Mouse (Mus musculus): ENCODE results near the gene Ptms. TPM values are rescaled to one million over a fixed set of nuclear protein-coding genes. Genes with fewer than 3 reads are reported as not detected.

Gene Ptms
- polyA plus RNA-seq, 2 experiments = 29.7 to 109 TPM

DNA sequence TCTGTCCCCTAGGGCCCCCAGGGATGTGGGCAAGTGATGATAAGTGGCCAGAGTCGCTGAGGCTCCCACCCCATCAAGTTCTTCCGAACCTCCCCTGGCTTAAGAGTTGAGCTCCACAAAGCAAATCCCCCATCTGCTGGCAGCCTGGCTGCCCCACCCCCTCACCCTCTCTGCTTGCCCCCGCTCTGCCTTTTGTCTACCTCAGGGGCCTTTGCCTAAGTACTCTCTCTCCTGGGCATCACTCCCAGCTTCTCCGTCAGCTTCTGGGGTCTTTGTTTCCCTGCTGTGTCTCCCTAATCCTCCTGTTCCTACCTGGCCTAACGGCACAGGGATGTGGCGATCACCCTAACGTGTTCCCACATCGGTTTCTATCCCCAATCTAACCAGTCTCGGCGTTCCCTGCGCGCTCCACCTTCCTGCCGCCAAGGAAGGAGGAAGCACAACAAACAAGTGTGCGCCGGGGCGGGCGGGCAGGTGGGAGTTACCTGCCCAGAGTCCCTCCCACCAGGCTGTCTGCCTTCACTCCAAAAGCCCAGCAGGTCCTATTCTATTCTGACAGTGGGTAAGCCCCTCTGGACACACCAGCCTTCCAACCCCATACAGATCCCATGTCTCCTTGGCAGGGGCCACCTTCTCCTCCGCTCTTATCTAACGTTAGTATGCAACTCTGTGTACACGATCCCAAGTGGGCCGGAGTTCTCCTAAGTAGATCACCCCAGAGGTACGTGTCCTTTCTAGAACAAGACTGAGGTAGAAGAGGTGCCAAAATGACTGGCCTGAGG is 4.6 kb downstream of the Ptms start:
- Histone ChIP-seq H3K36me3 (replicated peaks; ENCODE audit: control insufficient read depth, insufficient read depth, low read depth) (no peaks in the 10 kb centered on the region), H3K27ac (no peak overlapping the region), H3K4me3 (ENCODE audit: insufficient read depth in 1 of 2, low read depth in 2 of 2, low read length in 2 of 2) (peak overlapping the region; percentile 64 to 70; a peak in 2 of 4 replicates), H3K9ac (replicated peaks) (0 out of 2 replicates have a peak overlapping the region, but pooled peaks have one; percentile 6), H3K4me1 (replicated peaks; ENCODE audit: control insufficient read depth in 2 of 2, insufficient read depth in 2 of 2, low read length in 1 of 2) (peaks cover 0 to 3% of the 10 kb centered on the region in 2 experiments; a peak in 2 of 4 replicates), H3K9me3 (ENCODE audit: control insufficient read depth, low read length) (no peaks in the 10 kb centered on the region), H3K4me2 (ENCODE audit: low read depth) (peak overlapping the region; percentile 83), H3K27me3 (ENCODE audit: control insufficient read depth, insufficient read depth, low read length) (peaks cover 66% of the 10 kb centered on the region)
- ATAC-seq (ENCODE audit: insufficient read depth) (no peak), DNase-seq (ENCODE audit: low read depth in 3 of 3, low spot score in 3 of 3) (no peak)
- WGBS (ENCODE audit: insufficient replicate concordance) = 36% methylated on average over 22 of the region's 22 CpGs
- TF ChIP-seq EP300 (IDR thresholded peaks at IDR 0.05; ENCODE audit: low read depth) = no peak
- no peak for TF ChIP-seq CTCF (IDR thresholded peaks at IDR 0.05; ENCODE audit: low read depth)

DNA sequence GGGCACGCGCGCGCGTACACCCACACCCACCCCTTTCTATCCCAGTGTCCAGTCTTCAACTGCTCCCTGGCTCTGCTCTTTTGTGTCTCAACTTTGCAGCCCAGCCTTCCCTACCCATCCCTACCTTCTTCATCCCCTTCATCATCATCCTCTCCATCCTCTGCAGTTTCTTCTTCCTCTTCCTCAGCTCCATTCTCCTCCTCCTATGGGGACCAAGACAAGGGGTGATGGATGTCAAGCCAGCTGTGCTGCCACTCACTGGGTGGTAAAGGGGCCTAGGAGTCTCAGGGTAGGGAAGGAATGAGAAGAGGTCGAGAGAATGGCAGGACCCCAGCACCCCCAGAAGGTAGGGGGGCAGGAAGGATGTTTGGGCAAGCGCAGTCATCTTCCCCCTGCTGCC is 5.4 kb downstream of the Ptms start:
- peaks cover 66% of the 10 kb centered on the region for H3K27me3 ChIP-seq (ENCODE audit: control insufficient read depth, insufficient read depth, low read length)
- H3K9ac ChIP-seq (replicated peaks) = no peak overlapping the region
- H3K27ac ChIP-seq = no peak overlapping the region
- no peak for DNase-seq (ENCODE audit: low read depth in 3 of 3, low spot score in 3 of 3)
- H3K4me2 ChIP-seq (ENCODE audit: low read depth) = no peak overlapping the region
- TF ChIP-seq EP300 (IDR thresholded peaks at IDR 0.05; ENCODE audit: low read depth) (no peak), CTCF (IDR thresholded peaks at IDR 0.05; ENCODE audit: low read depth) (no peak)
- 75% methylated on average over 7 of the region's 7 CpGs for WGBS (ENCODE audit: insufficient replicate concordance)
- no peak for ATAC-seq (ENCODE audit: insufficient read depth)
- H3K4me1 ChIP-seq (replicated peaks; ENCODE audit: control insufficient read depth in 2 of 2, insufficient read depth in 2 of 2, low read length in 1 of 2) = no peaks in the 10 kb centered on the region
- H3K4me3 ChIP-seq (ENCODE audit: insufficient read depth in 1 of 2, low read depth in 2 of 2, low read length in 2 of 2) = no peak overlapping the region
- no peaks in the 10 kb centered on the region for H3K9me3 ChIP-seq (ENCODE audit: control insufficient read depth, low read length)
- no peaks in the 10 kb centered on the region for H3K36me3 ChIP-seq (replicated peaks; ENCODE audit: control insufficient read depth, insufficient read depth, low read depth)

DNA sequence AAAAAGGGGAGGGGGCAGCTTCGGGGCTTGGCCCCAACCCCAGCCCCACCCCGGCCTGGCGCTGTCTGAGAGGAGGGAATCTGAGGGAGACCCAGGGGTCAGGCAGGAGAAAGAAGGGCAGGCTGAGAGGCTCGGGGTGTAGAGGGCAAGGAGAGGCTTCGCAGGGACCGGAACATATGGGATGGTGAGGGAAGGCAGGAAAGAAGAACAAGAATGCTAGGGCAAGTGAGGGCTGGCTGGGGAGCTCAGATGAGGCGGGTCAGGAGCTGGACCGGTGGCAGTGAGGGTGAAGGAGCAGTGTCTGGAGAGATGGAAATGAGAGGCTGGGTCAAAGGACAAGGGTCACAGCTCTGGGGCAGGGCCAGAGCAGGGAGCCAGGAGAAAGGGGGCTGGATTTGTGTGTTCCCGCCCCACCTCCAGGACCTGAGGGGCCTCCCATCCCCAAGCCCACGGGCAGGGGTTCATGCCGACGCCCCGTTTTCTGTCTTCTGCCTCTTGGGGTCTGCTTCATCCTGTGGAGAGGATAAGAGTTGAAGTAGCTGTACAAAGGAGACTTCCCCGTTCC is 6.1 kb downstream of the Ptms start:
- DNase-seq (ENCODE audit: low read depth in 3 of 3, low spot score in 3 of 3) (no peak), ATAC-seq (ENCODE audit: insufficient read depth) (no peak)
- H3K27me3 ChIP-seq (ENCODE audit: control insufficient read depth, insufficient read depth, low read length) = peaks cover 64% of the 10 kb centered on the region
- H3K4me2 ChIP-seq (ENCODE audit: low read depth) = no peak overlapping the region
- TF ChIP-seq CTCF (IDR thresholded peaks at IDR 0.05; ENCODE audit: low read depth) = no peak
- TF ChIP-seq EP300 (IDR thresholded peaks at IDR 0.05; ENCODE audit: low read depth) = no peak
- no peaks in the 10 kb centered on the region for H3K4me1 ChIP-seq (replicated peaks; ENCODE audit: control insufficient read depth in 2 of 2, insufficient read depth in 2 of 2, low read length in 1 of 2)
- no peaks in the 10 kb centered on the region for H3K9me3 ChIP-seq (ENCODE audit: control insufficient read depth, low read length)
- WGBS (ENCODE audit: insufficient replicate concordance) = 65% methylated on average over 14 of the region's 14 CpGs
- H3K9ac ChIP-seq (replicated peaks) = no peak overlapping the region
- no peaks in the 10 kb centered on the region for H3K36me3 ChIP-seq (replicated peaks; ENCODE audit: control insufficient read depth, insufficient read depth, low read depth)
- H3K27ac ChIP-seq = no peak overlapping the region
- no peak overlapping the region for H3K4me3 ChIP-seq (ENCODE audit: insufficient read depth in 1 of 2, low read depth in 2 of 2, low read length in 2 of 2)

DNA sequence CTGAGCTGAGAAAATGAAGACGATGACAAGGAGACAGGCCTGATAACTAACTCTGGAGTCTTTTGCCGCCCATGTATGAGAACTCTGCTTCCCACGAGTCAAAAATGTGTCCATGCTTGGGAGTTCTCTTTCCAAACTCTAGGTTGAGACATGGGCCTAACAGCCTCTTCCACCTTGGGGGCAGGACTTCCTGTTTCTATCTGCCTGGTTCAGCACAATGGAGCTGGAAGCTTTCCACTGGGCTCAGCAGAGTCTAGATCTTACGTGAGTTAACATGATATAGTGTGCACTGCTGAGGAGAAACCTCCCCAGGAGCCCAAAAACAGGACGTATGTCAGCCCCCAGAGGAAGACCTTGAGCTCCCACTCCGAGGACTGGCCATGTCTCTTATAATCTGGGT is 6.7 kb downstream of the Ptms start:
- ATAC-seq (ENCODE audit: insufficient read depth) = no peak
- Histone ChIP-seq H3K27me3 (ENCODE audit: control insufficient read depth, insufficient read depth, low read length) (peaks cover 58% of the 10 kb centered on the region), H3K36me3 (replicated peaks; ENCODE audit: control insufficient read depth, insufficient read depth, low read depth) (no peaks in the 10 kb centered on the region), H3K4me2 (ENCODE audit: low read depth) (no peak overlapping the region), H3K4me3 (ENCODE audit: insufficient read depth in 1 of 2, low read depth in 2 of 2, low read length in 2 of 2) (no peak overlapping the region), H3K9ac (replicated peaks) (no peak overlapping the region), H3K9me3 (ENCODE audit: control insufficient read depth, low read length) (no peaks in the 10 kb centered on the region), H3K27ac (no peak overlapping the region), H3K4me1 (replicated peaks; ENCODE audit: control insufficient read depth in 2 of 2, insufficient read depth in 2 of 2, low read length in 1 of 2) (no peaks in the 10 kb centered on the region)
- no peak for DNase-seq (ENCODE audit: low read depth in 3 of 3, low spot score in 3 of 3)
- WGBS (ENCODE audit: insufficient replicate concordance) = 28% methylated on average over 6 of the region's 6 CpGs
- no peak for TF ChIP-seq EP300 (IDR thresholded peaks at IDR 0.05; ENCODE audit: low read depth)

DNA sequence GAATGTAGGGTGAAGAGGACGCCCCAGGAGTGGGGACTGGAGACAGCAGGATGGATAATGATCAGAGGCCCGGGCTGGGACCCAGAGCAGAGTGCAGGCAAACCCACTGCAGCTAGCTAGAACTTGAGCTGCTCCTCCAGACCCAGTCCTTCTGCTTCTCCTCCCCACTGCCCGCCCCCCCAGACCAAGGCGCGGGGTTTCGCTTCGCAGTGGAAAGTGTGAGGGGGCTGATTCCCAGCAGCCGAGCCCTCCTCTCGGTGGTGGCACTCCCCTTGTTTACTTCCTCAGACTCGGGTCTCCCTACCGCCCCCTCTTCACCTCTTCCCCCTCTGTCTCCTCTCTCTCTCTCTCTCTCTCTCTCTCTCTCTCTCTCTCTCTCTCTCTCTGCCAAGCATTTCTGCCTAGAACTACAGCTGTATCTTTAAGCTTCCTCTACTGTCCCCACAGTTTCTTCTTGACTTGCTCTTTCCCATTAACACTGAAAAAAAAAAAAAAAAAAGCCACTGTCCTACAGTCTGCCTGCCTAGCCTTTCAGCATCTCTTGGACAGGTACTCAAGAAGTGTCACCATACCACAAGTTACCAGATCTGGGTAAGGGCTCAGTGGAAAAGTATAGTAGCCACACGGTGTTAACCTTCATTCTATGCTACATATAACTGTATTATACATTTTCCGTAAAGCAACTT is 8.2 kb downstream of the Ptms start, which contains the start of gene Lag3:
TSS of gene Lag3 (minus strand) at position 173 of the 686 bp plus-strand sequence.
- ATAC-seq (ENCODE audit: insufficient read depth) (no peak), DNase-seq (ENCODE audit: low read depth in 3 of 3, low spot score in 3 of 3) (no peak)
- Histone ChIP-seq H3K9ac (replicated peaks) (no peak within 1 kb of the TSS), H3K4me2 (ENCODE audit: low read depth) (no peak within 1 kb of the TSS), H3K27me3 (ENCODE audit: control insufficient read depth, insufficient read depth, low read length) (peaks cover 43% of the 10 kb centered on the region), H3K4me3 (ENCODE audit: insufficient read depth in 1 of 2, low read depth in 2 of 2, low read length in 2 of 2) (no peak within 1 kb of the TSS), H3K36me3 (replicated peaks; ENCODE audit: control insufficient read depth, insufficient read depth, low read depth) (no peaks in the 10 kb centered on the region), H3K4me1 (replicated peaks; ENCODE audit: control insufficient read depth in 2 of 2, insufficient read depth in 2 of 2, low read length in 1 of 2) (no peaks in the 10 kb centered on the region), H3K27ac (no peak within 1 kb of the TSS), H3K9me3 (ENCODE audit: control insufficient read depth, low read length) (no peaks in the 10 kb centered on the region)
- TF ChIP-seq EP300 (IDR thresholded peaks at IDR 0.05; ENCODE audit: low read depth) (no peak), CTCF (IDR thresholded peaks at IDR 0.05; ENCODE audit: low read depth) (no peak)
- 18% methylated on average over 13 of the region's 13 CpGs for WGBS (ENCODE audit: insufficient replicate concordance)

All from liver, embryonic 14.5 days (tissue).